Mouse (Mus musculus): Measurements from ENCODE around the gene Cib1. TPM values are rescaled to one million over a fixed set of nuclear protein-coding genes. Genes with fewer than 3 reads are reported as not detected.

Cib1 gene
- polyA plus RNA-seq, 1 experiment: 54.0 TPM

GRCm38 (mm10) chr7:80264606-80265005 lies 32.0 kb upstream of the Cib1 start:
- TF ChIP-seq FLI1 (IDR thresholded peaks at IDR 0.05; ENCODE audit: low read length) (no peak), GATA1 (IDR thresholded peaks at IDR 0.05; ENCODE audit: borderline replicate concordance, low read length) (no peak)
- Histone ChIP-seq H3K36me3 (replicated peaks; ENCODE audit: low read length) (peaks cover 44% of the 10 kb centered on the region), H3K4me3 (replicated peaks) (no peak overlapping the region), H3K9me3 (no peaks in the 10 kb centered on the region), H3K27me3 (replicated peaks) (no peaks in the 10 kb centered on the region), H3K4me1 (peaks cover 56% of the 10 kb centered on the region)

GRCm38 (mm10) chr7:80261372-80261990 lies 28.9 kb upstream of the Cib1 start:
- Histone ChIP-seq H3K4me1 (peaks cover 38% of the 10 kb centered on the region), H3K9me3 (no peaks in the 10 kb centered on the region), H3K27me3 (replicated peaks) (no peaks in the 10 kb centered on the region), H3K36me3 (replicated peaks; ENCODE audit: low read length) (peaks cover 40% of the 10 kb centered on the region), H3K4me3 (replicated peaks) (peak overlapping the region; percentile 97)
- no peak for TF ChIP-seq FLI1 (IDR thresholded peaks at IDR 0.05; ENCODE audit: low read length)
- no peak for TF ChIP-seq GATA1 (IDR thresholded peaks at IDR 0.05; ENCODE audit: borderline replicate concordance, low read length)

- H3K27me3 ChIP-seq (replicated peaks): no peaks in the 10 kb centered on the region
- no peak for TF ChIP-seq GATA1 (IDR thresholded peaks at IDR 0.05; ENCODE audit: borderline replicate concordance, low read length)
- TF ChIP-seq FLI1 (IDR thresholded peaks at IDR 0.05; ENCODE audit: low read length): peak; percentile 99
- H3K4me3 ChIP-seq (replicated peaks): peak within 1 kb of the TSS; percentile 97
- H3K9me3 ChIP-seq: no peaks in the 10 kb centered on the region
- peaks cover 38% of the 10 kb centered on the region for H3K4me1 ChIP-seq
- peaks cover 33% of the 10 kb centered on the region for H3K36me3 ChIP-seq (replicated peaks; ENCODE audit: low read length)
Observed at GRCm38 (mm10) chr7:80260625-80261371, 28.2 kb upstream of the Cib1 start, which contains the start of gene Ngrn. TSS of gene Ngrn (plus strand) at chr7:80261215.

GRCm38 (mm10) chr7:80257706-80258105 lies 25.1 kb upstream of the Cib1 start:
- H3K4me3 ChIP-seq (replicated peaks): no peak overlapping the region
- TF ChIP-seq FLI1 (IDR thresholded peaks at IDR 0.05; ENCODE audit: low read length): no peak
- TF ChIP-seq GATA1 (IDR thresholded peaks at IDR 0.05; ENCODE audit: borderline replicate concordance, low read length): no peak
- H3K4me1 ChIP-seq: peaks cover 47% of the 10 kb centered on the region
- no peaks in the 10 kb centered on the region for H3K27me3 ChIP-seq (replicated peaks)
- no peaks in the 10 kb centered on the region for H3K9me3 ChIP-seq
- peaks cover 9% of the 10 kb centered on the region for H3K36me3 ChIP-seq (replicated peaks; ENCODE audit: low read length)

GRCm38 (mm10) chr7:80255981-80256380 lies 23.4 kb upstream of the Cib1 start:
- H3K4me1 ChIP-seq: peaks cover 53% of the 10 kb centered on the region

GRCm38 (mm10) chr7:80252886-80253285 lies 20.3 kb upstream of the Cib1 start:
- Histone ChIP-seq H3K4me1 (peaks cover 45% of the 10 kb centered on the region), H3K9me3 (no peaks in the 10 kb centered on the region), H3K27me3 (replicated peaks) (no peaks in the 10 kb centered on the region), H3K4me3 (replicated peaks) (no peak overlapping the region), H3K36me3 (replicated peaks; ENCODE audit: low read length) (no peaks in the 10 kb centered on the region)
- no peak for TF ChIP-seq GATA1 (IDR thresholded peaks at IDR 0.05; ENCODE audit: borderline replicate concordance, low read length)
- no peak for TF ChIP-seq FLI1 (IDR thresholded peaks at IDR 0.05; ENCODE audit: low read length)

More at GRCm38 (mm10) chr7:80255981-80256380, 23.4 kb upstream of the Cib1 start:
- Histone ChIP-seq H3K36me3 (replicated peaks; ENCODE audit: low read length) (peaks cover 5% of the 10 kb centered on the region), H3K9me3 (no peaks in the 10 kb centered on the region), H3K4me3 (replicated peaks) (no peak overlapping the region), H3K27me3 (replicated peaks) (no peaks in the 10 kb centered on the region)
- TF ChIP-seq GATA1 (IDR thresholded peaks at IDR 0.05; ENCODE audit: borderline replicate concordance, low read length) (no peak), FLI1 (IDR thresholded peaks at IDR 0.05; ENCODE audit: low read length) (no peak)

GRCm38 (mm10) chr7:80252437-80252836 lies 19.8 kb upstream of the Cib1 start:
- Histone ChIP-seq H3K36me3 (replicated peaks; ENCODE audit: low read length) (no peaks in the 10 kb centered on the region), H3K4me3 (replicated peaks) (no peak overlapping the region), H3K27me3 (replicated peaks) (no peaks in the 10 kb centered on the region), H3K4me1 (peaks cover 48% of the 10 kb centered on the region), H3K9me3 (no peaks in the 10 kb centered on the region)
- TF ChIP-seq GATA1 (IDR thresholded peaks at IDR 0.05; ENCODE audit: borderline replicate concordance, low read length) (no peak), FLI1 (IDR thresholded peaks at IDR 0.05; ENCODE audit: low read length) (no peak)

- Histone ChIP-seq H3K27me3 (replicated peaks) (no peaks in the 10 kb centered on the region), H3K4me1 (peaks cover 49% of the 10 kb centered on the region), H3K36me3 (replicated peaks; ENCODE audit: low read length) (no peaks in the 10 kb centered on the region), H3K9me3 (peaks cover 3% of the 10 kb centered on the region; the same call in 1 of the 2 replicates), H3K4me3 (replicated peaks) (peak overlapping the region; percentile 81)
- no peak for TF ChIP-seq FLI1 (IDR thresholded peaks at IDR 0.05; ENCODE audit: low read length)
- no peak for TF ChIP-seq GATA1 (IDR thresholded peaks at IDR 0.05; ENCODE audit: borderline replicate concordance, low read length)
Observed at GRCm38 (mm10) chr7:80246859-80247258, 14.2 kb upstream of the Cib1 start.

- Histone ChIP-seq H3K27me3 (replicated peaks) (no peaks in the 10 kb centered on the region), H3K4me1 (peaks cover 49% of the 10 kb centered on the region), H3K4me3 (replicated peaks) (peak within 1 kb of the TSS; percentile 92), H3K9me3 (peaks cover 3% of the 10 kb centered on the region; the same call in 1 of the 2 replicates), H3K36me3 (replicated peaks; ENCODE audit: low read length) (peaks cover 2% of the 10 kb centered on the region)
- TF ChIP-seq GATA1 (IDR thresholded peaks at IDR 0.05; ENCODE audit: borderline replicate concordance, low read length) (no peak), FLI1 (IDR thresholded peaks at IDR 0.05; ENCODE audit: low read length) (no peak)
Observed at GRCm38 (mm10) chr7:80246148-80246721, 13.6 kb upstream of the Cib1 start, which contains the start of gene Ttll13. TSS of gene Ttll13 (plus strand) at chr7:80246376.

Measured in megakaryocyte, embryonic 14.5 days (primary cell).